Mouse (Mus musculus) kidney, postnatal 14 days (tissue): ENCODE data around the gene P4hb.
"Not testable (repeated sequence)": the region's sequence is repeated elsewhere in the genome, so short reads cannot be mapped to it uniquely, and the experiment has no call there.

ENCODE experiments used
- DNase-seq: peaks from one replicate; pipeline ENCODE4 v3.0.0; 2022; ENCODE audit warnings: mixed read lengths

P4hb gene

GRCm38 (mm10) chr11:120598283-120598989 is 25.4 kb upstream of the P4hb start, which contains the start of the genes Alyref and Anapc11:
Gene Alyref, minus strand, starts transcription at chr11:120598365.
Gene Anapc11, plus strand, starts transcription at chr11:120598421.
- DNase-seq: peak; percentile 97

- DNase-seq: peak; percentile 49
Observed at GRCm38 (mm10) chr11:120597240-120598235, 24.5 kb upstream of the P4hb start.

DNA sequence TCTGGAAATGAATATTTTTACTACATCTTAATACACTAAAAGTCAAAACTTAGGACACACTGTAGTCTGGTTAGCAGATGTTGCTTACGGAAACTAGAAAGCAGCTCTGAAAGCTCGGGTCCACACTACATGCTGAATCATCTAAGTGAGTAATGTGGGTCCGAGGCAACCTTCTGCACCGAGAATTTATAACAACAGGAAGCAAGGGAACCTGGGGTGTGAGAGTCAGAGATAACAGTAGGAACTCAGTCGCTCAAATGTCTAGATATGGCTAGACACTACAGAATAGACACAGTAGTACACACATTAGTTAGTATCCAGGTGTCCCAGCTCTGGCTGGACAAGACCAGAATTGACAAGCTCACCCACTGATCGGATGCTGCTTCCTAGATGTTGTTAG is 15.5 kb upstream of the P4hb start:
- no peak for DNase-seq

- DNase-seq: no peak
Observed at GRCm38 (mm10) chr11:120583937-120584336, 10.9 kb upstream of the P4hb start.

- not testable (repeated sequence) for DNase-seq
Observed at GRCm38 (mm10) chr11:120582982-120583293, 9.9 kb upstream of the P4hb start.

DNA sequence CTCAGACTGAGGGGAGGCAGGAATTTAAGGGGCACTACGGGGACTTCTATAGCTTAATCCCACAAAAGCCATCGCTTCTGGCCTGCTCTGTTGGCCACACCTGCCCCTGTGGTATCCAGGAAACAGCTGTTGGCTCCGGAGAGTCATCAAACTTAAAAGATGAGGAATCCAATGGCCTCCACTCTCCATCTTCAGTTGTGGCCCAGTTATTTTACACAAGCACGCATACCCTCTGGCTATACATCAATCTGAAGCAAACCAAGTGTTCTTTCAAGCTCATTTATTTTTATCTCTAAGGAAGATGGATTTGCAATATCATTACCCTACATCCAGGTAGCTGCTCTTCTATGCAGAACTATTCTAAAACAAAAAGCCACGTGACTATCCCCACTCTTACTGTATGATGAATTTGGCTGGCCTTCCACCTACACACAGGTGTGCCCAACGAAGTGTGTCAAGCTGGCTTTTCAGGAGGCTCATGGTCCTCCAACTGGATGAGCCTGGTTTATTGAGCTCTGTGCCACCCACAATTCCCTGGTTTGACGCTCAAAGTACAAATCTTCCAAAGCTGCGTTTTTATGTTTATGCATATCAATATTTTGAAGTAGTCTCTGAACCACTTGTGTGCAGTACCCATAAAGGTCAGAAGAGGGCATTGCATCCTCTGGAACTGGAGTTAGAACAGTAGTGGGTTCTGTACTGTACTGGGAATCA is 9.4 kb upstream of the P4hb start:
- peak; percentile 54 for DNase-seq

DNA sequence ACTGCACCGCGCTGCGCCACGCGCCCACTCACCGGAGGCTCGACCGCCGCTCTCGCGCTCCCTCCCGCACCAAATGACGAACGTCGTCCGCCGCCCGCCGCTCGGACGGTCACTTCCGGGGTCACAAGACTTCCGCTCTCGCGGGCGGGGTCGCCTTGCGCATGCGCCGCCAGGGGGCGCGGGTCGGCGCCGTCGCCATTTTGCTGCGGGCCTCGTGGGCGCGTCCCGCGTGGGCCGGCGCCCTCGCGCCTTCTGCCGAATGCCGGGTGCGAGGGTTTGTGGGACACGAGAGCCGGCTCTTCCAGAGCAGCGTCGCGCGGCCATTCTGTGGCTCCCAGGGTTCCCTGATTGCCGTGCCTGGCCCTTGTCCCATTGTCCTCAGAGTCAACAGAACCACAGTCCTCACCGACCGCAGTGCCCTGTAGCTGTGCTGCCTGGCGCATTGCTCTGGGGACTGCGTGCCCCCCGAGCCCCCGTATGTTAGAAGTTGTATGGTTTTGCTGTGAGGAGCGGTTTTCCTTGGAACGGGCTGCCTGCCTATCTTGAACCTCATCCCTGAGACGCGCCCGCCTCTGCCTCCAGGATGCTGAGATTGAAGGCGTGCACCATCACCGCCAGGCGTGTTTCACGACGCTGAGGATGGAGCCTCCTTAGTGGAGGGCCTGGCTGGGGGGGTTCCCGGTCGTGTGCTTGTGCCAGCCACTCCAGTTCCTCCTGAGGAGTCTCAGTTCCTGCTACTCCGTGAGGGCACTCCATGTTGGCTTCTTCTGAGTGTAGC is 8.6 kb upstream of the P4hb start, which contains the start of gene Arhgdia:
Gene Arhgdia (minus strand): TSS at position 135 of the 778 bp plus-strand sequence.
- DNase-seq: peak; percentile 94

GRCm38 (mm10) chr11:120580871-120581331 is 7.8 kb upstream of the P4hb start:
- peak; percentile 64 for DNase-seq

DNA sequence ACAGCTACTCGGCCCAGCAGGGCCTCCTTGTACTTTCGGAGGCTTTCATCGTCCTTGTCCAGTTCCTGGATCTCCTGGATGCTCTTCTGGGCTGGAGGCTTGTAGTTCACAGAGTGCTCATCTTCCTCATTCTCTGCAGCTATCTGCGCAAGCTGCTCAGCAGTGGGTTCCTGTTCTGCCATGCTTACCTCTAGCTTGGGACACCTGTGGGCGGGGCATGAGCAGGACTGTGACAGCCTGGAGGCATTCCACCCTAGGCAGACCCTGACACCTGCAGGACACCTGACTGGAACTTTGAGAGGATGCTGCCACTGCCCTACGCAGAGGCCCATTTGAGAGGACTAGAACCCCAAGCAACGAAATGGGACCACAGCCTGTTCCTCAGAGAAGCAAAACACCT is 7.1 kb upstream of the P4hb start:
- DNase-seq: peak; percentile 49

DNA sequence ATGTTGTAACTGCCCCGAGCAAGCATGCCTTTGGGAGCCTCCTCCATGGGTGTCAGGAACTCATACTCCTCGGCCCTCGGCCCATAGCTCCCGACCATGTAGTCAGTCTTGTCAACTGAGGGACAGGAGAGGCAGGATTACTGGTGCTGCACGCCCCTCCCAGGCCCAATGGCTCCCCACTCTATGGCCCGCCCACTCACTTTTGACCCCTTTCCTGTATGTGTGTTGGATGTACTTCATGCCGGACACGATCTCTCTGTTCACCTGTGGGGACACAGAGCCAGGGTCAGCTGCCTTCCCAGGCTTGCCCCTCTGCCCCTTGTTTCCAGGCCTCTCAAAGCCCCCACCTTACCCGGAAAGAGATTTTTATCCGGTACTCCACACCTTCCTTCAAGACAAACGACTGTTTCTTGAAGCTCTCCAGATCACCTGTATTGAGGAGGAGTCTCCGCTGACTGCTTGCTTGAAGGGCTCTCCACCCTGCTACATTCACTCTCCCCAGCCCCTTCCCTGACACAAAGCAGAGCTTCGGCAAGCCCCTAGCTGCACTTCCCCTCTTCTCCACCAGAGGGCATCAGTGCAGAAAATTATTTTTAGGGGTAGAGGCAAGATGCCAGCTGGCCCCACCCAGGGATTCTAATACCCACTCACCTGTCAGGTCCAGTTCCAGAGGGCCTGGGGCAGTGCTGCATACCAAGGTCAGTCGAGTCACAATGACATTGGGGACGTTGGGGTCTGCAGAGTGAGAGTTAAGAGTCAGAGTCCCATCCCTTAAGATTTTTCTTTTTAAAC is 6.5 kb upstream of the P4hb start:
- peak; percentile 72 for DNase-seq

DNA sequence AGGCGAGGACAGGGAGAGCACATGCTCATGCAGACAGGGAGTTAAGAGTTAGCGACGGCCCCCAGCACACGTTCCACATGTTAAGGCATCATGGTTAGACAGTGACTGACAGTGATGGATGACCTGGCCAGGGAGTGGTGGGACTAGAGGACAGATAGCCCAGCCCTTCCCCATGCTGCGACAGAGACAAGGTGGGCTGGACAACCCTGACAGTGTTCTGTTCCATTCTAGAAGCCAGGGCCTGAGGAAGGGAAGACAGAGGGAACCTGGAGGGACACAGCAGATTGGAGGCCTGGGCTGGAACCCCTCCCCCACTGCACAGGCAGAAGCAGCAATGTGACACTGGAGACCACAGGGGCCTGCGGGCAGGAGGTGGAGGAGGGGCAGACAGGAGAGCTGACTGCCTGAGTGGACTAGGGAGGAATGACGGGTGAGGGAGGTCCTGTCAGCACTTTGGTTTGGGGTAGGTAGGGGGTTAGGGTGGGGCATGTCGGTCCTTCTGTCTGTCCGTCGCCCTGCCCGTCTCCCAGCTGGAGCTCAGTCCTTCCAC is 5.7 kb upstream of the P4hb start:
- DNase-seq: peak; percentile 27

- peak; percentile 27 for DNase-seq
Observed at GRCm38 (mm10) chr11:120578024-120578693, 5.1 kb upstream of the P4hb start.

- peak; percentile 69 for DNase-seq
Observed at GRCm38 (mm10) chr11:120577211-120578023, 4.4 kb upstream of the P4hb start.

- DNase-seq: peak; percentile 82
Observed at GRCm38 (mm10) chr11:120576365-120576981, 3.4 kb upstream of the P4hb start.

DNA sequence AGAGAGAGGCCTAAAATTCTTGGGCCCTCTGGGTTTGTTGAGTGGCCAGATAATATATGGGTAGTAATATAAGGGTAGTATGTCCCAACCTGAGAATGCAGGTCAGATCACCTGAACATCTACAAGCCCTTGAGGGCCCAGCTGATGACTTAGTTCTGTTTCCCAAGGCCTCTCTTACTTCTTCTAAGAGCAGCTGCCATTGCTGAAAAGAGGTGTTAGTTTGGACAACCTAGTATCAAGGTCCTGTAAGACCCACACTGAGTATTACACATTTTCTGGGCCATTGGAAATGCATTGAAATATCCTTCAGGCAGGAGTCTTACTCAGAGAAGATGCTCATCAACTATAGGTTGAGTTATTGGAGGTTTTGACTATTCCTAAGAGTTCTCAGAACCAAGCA is 2.9 kb upstream of the P4hb start:
- DNase-seq: no peak

GRCm38 (mm10) chr11:120575046-120575445 is 2.0 kb upstream of the P4hb start:
- DNase-seq: no peak

- DNase-seq: no peak
Observed at GRCm38 (mm10) chr11:120574278-120574600, 1.2 kb upstream of the P4hb start.

DNA sequence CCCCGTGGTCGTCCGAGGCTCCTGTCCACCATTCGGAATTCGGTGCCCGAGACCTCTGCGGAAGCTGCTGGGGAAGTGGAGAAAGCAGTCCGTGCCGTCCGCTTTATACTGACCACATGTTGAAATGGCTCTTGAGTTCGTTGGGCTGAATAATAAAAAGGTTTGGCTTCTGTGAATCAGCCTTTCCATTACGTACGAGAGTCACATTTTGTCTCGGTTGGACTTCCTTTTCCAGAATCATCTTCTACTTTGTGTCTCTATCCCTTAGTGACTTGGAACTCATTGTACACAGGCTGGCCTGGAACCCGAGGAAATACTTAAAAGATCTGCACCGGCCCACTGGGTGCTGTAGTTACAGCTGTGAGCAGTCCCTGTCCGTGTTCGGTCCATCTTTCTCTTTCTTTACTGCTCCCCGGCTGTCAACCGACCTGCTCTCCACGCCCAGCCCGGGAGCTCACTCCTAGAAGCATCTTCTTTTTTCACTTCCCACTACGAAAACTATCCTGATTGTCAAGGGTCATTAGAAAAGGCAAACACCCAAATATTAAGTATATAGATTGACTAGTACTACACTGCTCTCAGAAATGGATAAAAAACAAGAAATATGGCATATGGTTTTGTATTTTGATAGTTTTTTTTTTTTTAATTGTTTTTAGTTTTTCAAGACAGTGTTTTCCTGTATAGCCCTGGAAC is 678 bp upstream of the P4hb start:
- no peak for DNase-seq

DNA sequence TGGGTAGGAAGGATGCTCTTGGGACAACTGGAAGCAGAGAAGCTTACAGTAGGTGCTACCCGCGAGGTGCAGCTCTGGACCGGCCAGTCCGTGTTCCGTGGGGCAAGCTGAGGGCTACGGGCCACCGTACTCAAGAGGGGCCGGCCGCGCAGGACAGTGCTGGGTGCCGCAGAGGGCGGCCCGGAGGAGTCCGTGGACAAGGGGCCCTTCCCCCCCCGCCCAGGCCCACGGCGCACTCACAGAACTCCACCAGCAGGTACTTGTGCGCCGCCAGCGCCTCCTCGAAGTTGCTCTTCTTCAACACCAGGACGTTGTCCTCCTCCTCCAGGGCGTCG is 669 bp downstream of the P4hb start:
- no peak for DNase-seq
